Mouse (Mus musculus) erythroblast, embryonic 14.5 days (primary cell): ENCODE results near the gene Tinagl1.

Source experiments
- GATA1 ChIP-seq: IDR thresholded peaks from 2 replicates; pipeline ENCODE4 v1.6.1; 2012; ENCODE audit warnings: low read length, inconsistent platforms, mixed read lengths
- TAL1 ChIP-seq: IDR thresholded peaks from 3 replicates; pipeline ENCODE4 v1.6.1; 2012; ENCODE audit warnings: low read length, inconsistent platforms, mixed read lengths

DNA sequence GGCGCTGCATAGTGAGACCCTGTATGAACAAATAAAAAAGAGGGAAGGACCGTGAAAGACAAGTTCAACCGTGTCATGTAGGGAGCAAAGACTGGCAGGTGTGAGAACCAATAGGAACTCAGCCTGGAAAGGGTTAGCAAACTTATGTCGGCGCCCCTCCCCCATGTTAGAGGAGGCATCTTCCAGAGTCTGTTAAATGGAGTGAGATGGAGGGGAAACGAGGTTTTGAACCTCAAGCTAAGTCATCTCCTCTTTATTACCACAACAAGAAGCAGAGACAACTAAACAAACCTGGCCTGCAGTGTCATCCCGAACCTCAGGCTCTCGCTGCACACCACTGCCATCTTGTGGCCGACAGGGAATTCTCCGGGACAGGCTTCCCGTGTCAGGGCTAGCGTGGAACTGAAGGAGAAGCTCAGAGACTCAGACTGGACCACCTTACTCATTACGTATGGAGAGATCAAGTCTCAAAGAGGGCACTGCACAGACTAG, 13.9 kb upstream of the Tinagl1 start:
- no peak for TF ChIP-seq GATA1
- no peak for TF ChIP-seq TAL1
